Mouse (Mus musculus) frontal cortex, adult (tissue): Measurements from ENCODE around the gene Tpmt.

Experiments used
- ATAC-seq: cut with Nextera tagmentation; 2 replicates; pipeline ENCODE4 v1.9.2; 2017; ENCODE audit warnings: mild to moderate bottlenecking, moderate library complexity, mixed read lengths; ENCODE audit not compliant: low TSS enrichment

Gene Tpmt

GRCm38 (mm10) chr13:47044617-47044947 lies at the start of gene Tpmt:
Gene Tpmt, minus strand, starts transcription at chr13:47044737.
- no peak for ATAC-seq

GRCm38 (mm10) chr13:47093791-47094190 lies 49.3 kb upstream of the Tpmt start:
- no peak for ATAC-seq

GRCm38 (mm10) chr13:47089271-47089670 lies 44.7 kb upstream of the Tpmt start:
- ATAC-seq: no peak

- ATAC-seq: peak; percentile 81; the same call in 1 of the 2 replicates
Measured at GRCm38 (mm10) chr13:47088433-47088832, 43.9 kb upstream of the Tpmt start.

GRCm38 (mm10) chr13:47080905-47081505 lies 36.5 kb upstream of the Tpmt start:
- ATAC-seq: no peak

- ATAC-seq: peak; percentile 47; the same call in 1 of the 2 replicates
Measured at GRCm38 (mm10) chr13:47078799-47079198, 34.3 kb upstream of the Tpmt start.

GRCm38 (mm10) chr13:47077367-47077766 lies 32.8 kb upstream of the Tpmt start:
- no peak for ATAC-seq

GRCm38 (mm10) chr13:47076156-47076555 lies 31.6 kb upstream of the Tpmt start:
- no peak for ATAC-seq

GRCm38 (mm10) chr13:47072484-47072883 lies 27.9 kb upstream of the Tpmt start:
- ATAC-seq: no peak

- ATAC-seq: no peak
Measured at GRCm38 (mm10) chr13:47071871-47072270, 27.3 kb upstream of the Tpmt start.

GRCm38 (mm10) chr13:47070329-47071080 lies 26.0 kb upstream of the Tpmt start:
- ATAC-seq: no peak

- ATAC-seq: no peak
Measured at GRCm38 (mm10) chr13:47067001-47067400, 22.5 kb upstream of the Tpmt start.

- no peak for ATAC-seq
Measured at GRCm38 (mm10) chr13:47066516-47066915, 22.0 kb upstream of the Tpmt start.

GRCm38 (mm10) chr13:47063985-47064760 lies 19.6 kb upstream of the Tpmt start:
- ATAC-seq: no peak

- no peak for ATAC-seq
Measured at GRCm38 (mm10) chr13:47062756-47063155, 18.2 kb upstream of the Tpmt start.

GRCm38 (mm10) chr13:47056781-47057180 lies 12.2 kb upstream of the Tpmt start:
- no peak for ATAC-seq

- ATAC-seq: peak; percentile 97
Measured at GRCm38 (mm10) chr13:47056126-47056525, 11.6 kb upstream of the Tpmt start.

GRCm38 (mm10) chr13:47053971-47054370 lies 9.4 kb upstream of the Tpmt start:
- ATAC-seq: no peak

- no peak for ATAC-seq
Measured at GRCm38 (mm10) chr13:47050009-47050408, 5.5 kb upstream of the Tpmt start.

- ATAC-seq: no peak
Measured at GRCm38 (mm10) chr13:47047996-47048395, 3.5 kb upstream of the Tpmt start.

- no peak for ATAC-seq
Measured at GRCm38 (mm10) chr13:47043833-47044616, 512 bp downstream of the Tpmt start.
